11 mouse cellular contexts compared by ENCODE assay signal in the genomic region with DNA sequence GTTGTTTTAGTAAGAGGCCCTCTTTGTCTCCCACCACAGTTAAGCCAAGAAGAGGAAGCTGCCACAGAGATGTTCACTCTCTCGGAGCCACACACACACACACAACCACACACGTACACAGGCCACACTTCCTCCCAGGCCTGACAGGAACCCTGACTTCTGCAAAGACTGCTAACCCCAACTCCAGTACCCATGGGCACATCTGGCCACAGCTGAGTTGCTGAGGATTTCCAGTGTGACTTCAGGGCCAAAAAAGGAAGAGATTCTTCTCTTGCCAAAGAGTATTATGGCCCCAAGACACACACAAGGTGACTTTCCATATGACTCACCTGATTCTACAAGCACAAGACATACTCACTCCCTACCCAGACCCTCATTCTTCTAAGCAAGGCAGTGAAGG. TPM values are rescaled to one million over a fixed set of nuclear protein-coding genes. Genes with fewer than 3 reads are reported as not detected.
A peak's percentile ranks its signal among the peaks of the same experiment; 100 is the strongest.
DNase-seq lines count a peak whose midpoint lies in the region; ATAC-seq and TF ChIP-seq lines count a peak whose summit lies in the region.
"Had no signal": no experiment of that assay in that cellular context is flagged by ENCODE, and none has a peak within 500 bp of the region (broad histone marks: within the 10 kb centered on the region; RNA-seq: fewer than 3 reads in every experiment).

No protein-coding gene starts in this region.

- no peak for TF ChIP-seq CTCF in stomach, postnatal 0 days (IDR thresholded peaks at IDR 0.05; ENCODE audit: low read depth)

- TF ChIP-seq EP300 in stomach, postnatal 0 days (optimal IDR thresholded peaks at IDR 0.05), result no peak

- H3K9ac ChIP-seq in kidney, embryonic 16.5 days (replicated peaks; ENCODE audit: low read length), result no peak overlapping the region
- no peak overlapping the region for H3K9ac ChIP-seq in stomach, postnatal 0 days (ENCODE audit: low read length)
- H3K9ac ChIP-seq in forebrain, embryonic 12.5 days, result no peak overlapping the region
- H3K9ac ChIP-seq in hindbrain, embryonic 12.5 days, result no peak overlapping the region
- H3K9ac ChIP-seq: forebrain, embryonic 13.5 days had no signal

- no peak overlapping the region for H3K4me2 ChIP-seq in kidney, embryonic 16.5 days (replicated peaks; ENCODE audit: low read depth, low read length)
- no peak overlapping the region for H3K4me2 ChIP-seq in stomach, postnatal 0 days (replicated peaks; ENCODE audit: low read depth)
- H3K4me2 ChIP-seq in forebrain, embryonic 12.5 days, result no peak overlapping the region
- H3K4me2 ChIP-seq in hindbrain, embryonic 12.5 days (replicated peaks), result no peak overlapping the region
- H3K4me2 ChIP-seq: forebrain, embryonic 13.5 days had no signal

- 77% methylated on average over 2 of the region's 2 CpGs for WGBS in kidney, embryonic 16.5 days
- WGBS in stomach, postnatal 0 days, result 72% methylated on average over 2 of the region's 2 CpGs
- 89% methylated on average over 2 of the region's 2 CpGs for whole genome bisulfite sequencing in forebrain, embryonic 12.5 days
- WGBS in hindbrain, embryonic 12.5 days, result 80% methylated on average over 2 of the region's 2 CpGs

- H3K9me3 ChIP-seq in kidney, embryonic 16.5 days (ENCODE audit: low read length), result peaks cover 4% of the 10 kb centered on the region; the same call in 1 of the 2 replicates
- H3K9me3 ChIP-seq in stomach, postnatal 0 days (ENCODE audit: control insufficient read depth, low read length), result no peaks in the 10 kb centered on the region
- H3K9me3 ChIP-seq in forebrain, embryonic 12.5 days, result no peaks in the 10 kb centered on the region
- H3K9me3 ChIP-seq in hindbrain, embryonic 12.5 days (replicated peaks), result no peaks in the 10 kb centered on the region
- H3K9me3 ChIP-seq: forebrain, embryonic 13.5 days; hindbrain, embryonic 10.5 days had no signal

- no peak for ATAC-seq in kidney, embryonic 16.5 days (ENCODE audit: low FRiP score, low TSS enrichment)
- 0 out of 2 replicates have a peak, but pooled peaks have one; percentile 45 for ATAC-seq in stomach, postnatal 0 days (ENCODE audit: low FRiP score, low TSS enrichment)
- no peak for ATAC-seq in forebrain, embryonic 12.5 days (ENCODE audit: low FRiP score)
- no peak for ATAC-seq in hindbrain, embryonic 12.5 days (ENCODE audit: low FRiP score)
- ATAC-seq: forebrain, embryonic 13.5 days had no signal

- no peak for DNase-seq in kidney, postnatal 36 days
- DNase-seq in lung, postnatal 14 days, result peak; percentile 17
- DNase-seq in stomach, postnatal 0 days (ENCODE audit: low spot score), result no peak
- no peak for DNase-seq in right cerebral cortex, adult 2 months (ENCODE audit: low spot score in 2 of 2)
- DNase-seq: cerebellum, adult 8-10 months had no signal

- H3K27me3 ChIP-seq in kidney, embryonic 16.5 days (ENCODE audit: insufficient read depth, low read length), result no peaks in the 10 kb centered on the region
- H3K27me3 ChIP-seq in stomach, postnatal 0 days (ENCODE audit: control insufficient read depth, insufficient read depth, low read length), result no peaks in the 10 kb centered on the region
- H3K27me3 ChIP-seq in forebrain, embryonic 12.5 days, result no peaks in the 10 kb centered on the region
- no peaks in the 10 kb centered on the region for H3K27me3 ChIP-seq in hindbrain, embryonic 12.5 days
- H3K27me3 ChIP-seq: forebrain, embryonic 13.5 days had no signal

- H3K4me1 ChIP-seq in kidney, embryonic 16.5 days (ENCODE audit: insufficient read depth, low read length), result peaks cover 28% of the 10 kb centered on the region
- no peaks in the 10 kb centered on the region for H3K4me1 ChIP-seq in brown adipose tissue, adult 24 weeks (ENCODE audit: control insufficient read depth, insufficient read depth, insufficient read length, low read length)
- no peaks in the 10 kb centered on the region for H3K4me1 ChIP-seq in stomach, postnatal 0 days (replicated peaks; ENCODE audit: control insufficient read depth, insufficient read depth)
- no peaks in the 10 kb centered on the region for H3K4me1 ChIP-seq in forebrain, embryonic 12.5 days
- no peaks in the 10 kb centered on the region for H3K4me1 ChIP-seq in hindbrain, embryonic 12.5 days
- H3K4me1 ChIP-seq: forebrain, embryonic 13.5 days; hindbrain, embryonic 10.5 days had no signal

- peaks cover 3% of the 10 kb centered on the region; the same call in 1 of the 2 replicates for H3K36me3 ChIP-seq in kidney, embryonic 16.5 days (ENCODE audit: insufficient read depth, low read length)
- H3K36me3 ChIP-seq in stomach, postnatal 0 days (ENCODE audit: control insufficient read depth, insufficient read depth, low read length), result no peaks in the 10 kb centered on the region
- no peaks in the 10 kb centered on the region for H3K36me3 ChIP-seq in forebrain, embryonic 12.5 days (replicated peaks)
- H3K36me3 ChIP-seq in hindbrain, embryonic 12.5 days, result no peaks in the 10 kb centered on the region
- H3K36me3 ChIP-seq: hindbrain, embryonic 10.5 days had no signal

- no peak overlapping the region for H3K4me3 ChIP-seq in kidney, embryonic 16.5 days (ENCODE audit: low read length)
- no peak overlapping the region for H3K4me3 ChIP-seq in brown adipose tissue, adult 24 weeks (ENCODE audit: insufficient read depth, low read depth, low read length)
- no peak overlapping the region for H3K4me3 ChIP-seq in stomach, postnatal 0 days (ENCODE audit: low read depth, low read length)
- no peak overlapping the region for H3K4me3 ChIP-seq in forebrain, embryonic 12.5 days (replicated peaks)
- H3K4me3 ChIP-seq in hindbrain, embryonic 12.5 days, result no peak overlapping the region
- H3K4me3 ChIP-seq: forebrain, embryonic 13.5 days; hindbrain, embryonic 10.5 days had no signal

- H3K27ac ChIP-seq in kidney, embryonic 16.5 days (ENCODE audit: low read length), result peak overlapping the region; percentile 94
- peak overlapping the region; percentile 69 for H3K27ac ChIP-seq in brown adipose tissue, adult 24 weeks (replicated peaks; ENCODE audit: low read depth, low read length)
- no peak overlapping the region for H3K27ac ChIP-seq in stomach, postnatal 0 days (replicated peaks)
- no peak overlapping the region for H3K27ac ChIP-seq in forebrain, embryonic 12.5 days
- H3K27ac ChIP-seq in hindbrain, embryonic 12.5 days, result no peak overlapping the region
- H3K27ac ChIP-seq: forebrain, embryonic 13.5 days; hindbrain, embryonic 10.5 days had no signal

RNA-seq across cellular contexts. Expression of a gene that starts 34.1 kb away (rescaled TPM):
- 40.4 and 41.0 TPM in 2 replicates for polyA plus RNA-seq in kidney, embryonic 16.5 days (2015; fragmentation: Nextera tagmentation; extraction: Ambion mirVana)
- polyA plus RNA-seq in brown adipose tissue, adult 24 weeks (2012; ENCODE audit: insufficient read depth, insufficient read length, missing spikeins), result 2.4 and 3.6 TPM in 2 replicates
- polyA plus RNA-seq in stomach, postnatal 0 days (2015; fragmentation: Nextera tagmentation; extraction: Ambion mirVana), result 19.3 and 21.5 TPM in 2 replicates
- 73.4 and 77.7 TPM in 2 replicates for polyA plus RNA-seq in forebrain, embryonic 12.5 days (2016; fragmentation: Nextera tagmentation; extraction: Ambion mirVana)
- 85.3 and 93.4 TPM in 2 replicates for polyA plus RNA-seq in hindbrain, embryonic 12.5 days (2016; fragmentation: Nextera tagmentation; extraction: Ambion mirVana)

Comparison
In these comparisons a context has a peak if more than half of its experiments do, and no peak if none do; other contexts are left out.
1. H3K27ac ChIP-seq: peak in kidney, embryonic 16.5 days (single experiment) and brown adipose tissue, adult 24 weeks (single experiment); none in stomach, postnatal 0 days (single experiment), forebrain, embryonic 12.5 days (single experiment) and hindbrain, embryonic 12.5 days (single experiment).